Mouse (Mus musculus) adrenal gland, postnatal 10 days (tissue): ENCODE measurements around the gene Cacng2. TPM values are rescaled to one million over a fixed set of nuclear protein-coding genes. Genes with fewer than 3 reads are reported as not detected.
A peak's percentile ranks its signal among the peaks of the same experiment; 100 is the strongest.

ENCODE experiments used
- DNase-seq: peaks from one replicate; pipeline ENCODE4 v3.0.0; 2021; ENCODE audit warnings: mixed read lengths
- total RNA-seq, 2 experiments: library from RNA; stranded (reverse); gene quantifications; 2 replicates each; pipeline ENCODE4 v1.2.3; 2021

Gene Cacng2
- total RNA-seq, 2 experiments from 2014 or later, result 0.39 to 0.48 TPM

DNA sequence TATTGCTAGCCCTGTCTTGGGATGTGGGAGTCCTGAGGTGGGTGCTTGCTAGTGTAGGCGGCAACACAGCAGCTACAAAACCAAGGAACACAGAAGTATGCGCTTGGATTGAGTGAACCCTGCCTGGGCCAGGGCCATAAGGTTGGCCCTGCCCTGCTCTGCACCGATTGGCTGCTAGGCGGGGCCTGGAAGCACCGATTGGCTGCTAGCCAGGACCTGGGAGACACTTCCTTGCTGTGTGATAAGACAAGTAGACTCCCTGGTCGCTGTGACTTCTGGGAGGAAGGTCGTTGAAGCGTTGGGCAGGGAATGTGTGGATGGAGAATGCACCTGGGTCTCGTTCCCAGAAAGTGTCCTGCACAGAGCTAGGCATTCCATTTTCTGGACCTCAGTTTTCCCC lies 115.9 kb downstream of the Cacng2 start:
- peak; percentile 40 for DNase-seq

DNA sequence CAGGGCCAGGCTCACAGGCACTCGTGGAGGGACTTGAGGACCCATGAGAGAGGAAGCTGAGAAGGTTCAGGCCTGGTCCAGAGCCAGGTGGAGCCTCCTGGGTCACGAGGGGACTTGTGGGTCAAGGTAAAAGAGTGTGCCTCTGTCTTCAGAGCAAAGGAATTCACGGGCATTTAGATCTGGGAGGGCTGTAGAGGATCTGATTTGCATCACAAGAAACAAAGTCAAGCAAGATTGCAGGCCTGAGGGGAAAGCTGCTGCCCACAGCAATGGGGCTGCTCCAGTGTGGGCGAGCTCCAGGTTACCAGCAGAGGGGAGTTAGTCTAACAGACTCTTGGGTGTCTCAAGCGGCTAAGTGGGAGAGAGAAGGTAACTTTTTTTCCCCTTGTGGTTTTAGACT lies 118.4 kb downstream of the Cacng2 start:
- DNase-seq, result no peak

DNA sequence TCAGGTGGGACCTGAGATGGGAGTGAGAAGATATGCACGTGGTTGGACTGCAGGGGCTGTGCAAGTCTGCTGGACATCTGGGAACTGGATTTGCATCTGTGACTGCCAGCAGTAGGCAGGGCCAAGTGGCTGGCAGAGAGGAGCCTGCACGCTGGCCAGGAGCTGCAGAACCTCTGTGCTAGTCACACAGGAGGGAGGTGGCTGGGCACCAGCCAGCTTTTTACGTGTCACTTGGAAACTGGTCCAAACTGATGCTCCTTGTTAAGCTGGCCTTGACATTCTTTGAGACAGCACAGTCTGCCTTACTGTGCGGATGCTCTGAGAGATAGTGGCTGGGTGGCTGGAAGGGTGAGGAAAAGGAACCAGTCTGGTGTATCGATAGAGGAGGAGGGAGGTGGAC lies 131.3 kb downstream of the Cacng2 start:
- DNase-seq, result peak; percentile 88

DNA sequence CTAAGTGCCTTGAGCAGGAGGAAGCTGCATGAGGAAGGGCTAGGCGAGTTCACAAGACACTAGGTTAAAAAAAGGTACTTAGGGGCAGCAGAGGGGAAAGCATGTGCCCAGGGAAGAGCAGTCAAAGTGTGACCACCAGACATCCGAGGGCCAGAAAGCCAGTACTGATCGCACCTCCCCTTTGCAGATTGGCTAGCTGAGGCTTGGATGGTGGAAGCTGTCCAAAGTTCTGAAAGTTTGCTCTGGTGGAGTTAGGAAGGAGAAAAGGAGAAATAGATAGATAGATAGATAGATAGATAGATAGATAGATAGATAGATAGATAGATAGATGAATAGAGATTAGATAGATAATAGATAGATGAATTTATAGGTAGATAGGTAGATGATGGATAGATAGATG lies 136.4 kb downstream of the Cacng2 start:
- DNase-seq, result no peak

DNA sequence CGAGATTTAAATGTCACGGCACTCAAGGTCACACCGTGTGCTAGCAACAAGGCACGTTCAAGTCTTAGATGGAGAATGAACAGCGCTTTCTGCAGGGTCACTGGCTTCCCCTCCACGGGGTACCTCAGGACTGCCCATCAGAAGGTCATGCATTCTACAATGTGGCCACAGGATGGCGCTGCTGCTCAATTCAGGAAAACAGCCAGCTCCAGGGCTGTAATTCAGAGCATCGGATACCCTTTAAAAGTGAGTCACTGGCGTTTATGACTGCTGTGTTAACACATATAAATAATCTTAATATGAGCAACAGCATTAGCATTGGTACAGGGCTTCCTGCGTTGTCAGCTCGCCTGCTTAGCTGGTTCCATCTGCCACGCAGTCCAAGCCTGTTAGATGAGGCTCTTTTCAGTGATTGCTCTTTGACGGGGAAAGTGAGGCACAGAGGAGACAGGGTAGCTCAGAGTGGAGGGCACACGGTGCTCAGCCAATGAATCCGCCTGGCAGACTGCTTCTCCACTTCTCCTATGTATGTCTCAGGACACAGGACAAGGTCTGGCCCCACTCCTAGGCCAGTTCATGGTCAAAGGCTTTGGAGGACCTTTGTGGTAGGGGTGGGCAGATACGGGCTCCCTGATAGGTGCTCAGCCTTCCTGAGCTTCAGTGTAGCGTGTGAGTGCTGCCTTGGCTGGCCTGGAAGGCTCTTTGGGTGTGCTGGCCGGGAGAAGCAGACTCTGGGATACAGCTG lies 137.5 kb downstream of the Cacng2 start:
- DNase-seq, result peak; percentile 85

DNA sequence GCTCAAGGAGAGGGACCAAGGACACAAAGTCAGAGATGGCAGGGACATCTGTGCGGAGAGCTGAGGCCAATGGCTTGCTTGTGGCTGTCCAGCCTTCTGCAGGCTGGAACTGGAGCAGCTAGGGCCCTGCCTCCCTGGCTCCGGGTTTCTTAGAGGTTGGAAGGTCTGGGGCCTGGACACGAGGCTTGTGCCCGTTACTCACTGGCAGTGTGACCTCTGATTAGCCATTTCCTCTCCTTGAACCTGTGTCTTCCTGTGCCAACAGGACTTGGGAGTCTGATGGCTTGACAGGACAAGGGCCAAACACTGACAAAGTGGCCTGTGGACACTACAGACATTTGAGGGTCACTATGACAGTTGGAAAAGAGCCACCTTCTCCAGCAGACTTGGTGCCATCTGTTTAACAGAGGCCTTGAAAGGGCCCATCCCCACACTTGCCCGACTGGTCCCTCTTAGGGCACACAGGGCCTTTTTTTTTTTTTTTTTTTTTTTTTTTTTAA lies 138.6 kb downstream of the Cacng2 start:
- DNase-seq, result peak; percentile 76

DNA sequence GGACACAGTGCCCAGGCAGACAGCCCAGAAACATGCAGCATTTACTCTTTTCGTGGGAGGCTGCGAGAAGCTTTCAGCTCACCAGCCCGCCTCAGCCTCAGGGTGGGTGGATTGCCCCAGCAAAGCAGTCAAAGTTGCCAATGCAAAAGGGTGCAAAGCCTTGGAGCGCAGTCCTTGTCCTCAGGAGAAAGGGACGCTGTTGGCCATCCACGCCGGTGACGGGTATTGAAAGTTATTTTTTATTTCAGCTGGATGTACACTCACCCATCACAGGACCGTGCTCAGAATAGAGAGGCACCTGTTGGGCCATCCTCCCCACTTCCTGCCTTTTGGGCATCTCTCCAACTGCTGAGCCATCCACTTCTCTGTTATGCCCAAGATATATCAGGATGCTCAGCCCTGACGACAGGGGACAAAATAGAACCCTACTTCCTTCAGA lies 140.4 kb downstream of the Cacng2 start:
- no peak for DNase-seq

DNA sequence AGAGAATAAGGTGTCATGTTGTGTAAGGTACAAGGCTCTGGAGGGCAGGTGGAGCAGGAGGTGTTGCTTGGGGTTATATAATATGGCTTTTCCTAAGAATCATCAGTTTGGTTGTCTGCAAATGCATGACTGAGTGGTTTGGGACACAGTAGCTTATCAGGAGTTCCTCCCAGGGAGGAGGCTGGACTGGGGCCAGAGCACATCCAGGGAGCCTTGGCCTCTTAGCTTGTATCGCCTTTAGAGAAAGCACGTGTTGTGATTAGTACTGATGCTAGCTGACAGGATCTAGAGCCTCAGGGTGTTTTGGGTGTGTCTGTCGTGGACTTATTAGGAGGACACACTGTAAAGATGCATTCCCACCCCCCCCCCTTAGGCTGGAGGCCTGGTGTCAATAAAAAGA lies 142.2 kb downstream of the Cacng2 start:
- DNase-seq, result peak; percentile 74

DNA sequence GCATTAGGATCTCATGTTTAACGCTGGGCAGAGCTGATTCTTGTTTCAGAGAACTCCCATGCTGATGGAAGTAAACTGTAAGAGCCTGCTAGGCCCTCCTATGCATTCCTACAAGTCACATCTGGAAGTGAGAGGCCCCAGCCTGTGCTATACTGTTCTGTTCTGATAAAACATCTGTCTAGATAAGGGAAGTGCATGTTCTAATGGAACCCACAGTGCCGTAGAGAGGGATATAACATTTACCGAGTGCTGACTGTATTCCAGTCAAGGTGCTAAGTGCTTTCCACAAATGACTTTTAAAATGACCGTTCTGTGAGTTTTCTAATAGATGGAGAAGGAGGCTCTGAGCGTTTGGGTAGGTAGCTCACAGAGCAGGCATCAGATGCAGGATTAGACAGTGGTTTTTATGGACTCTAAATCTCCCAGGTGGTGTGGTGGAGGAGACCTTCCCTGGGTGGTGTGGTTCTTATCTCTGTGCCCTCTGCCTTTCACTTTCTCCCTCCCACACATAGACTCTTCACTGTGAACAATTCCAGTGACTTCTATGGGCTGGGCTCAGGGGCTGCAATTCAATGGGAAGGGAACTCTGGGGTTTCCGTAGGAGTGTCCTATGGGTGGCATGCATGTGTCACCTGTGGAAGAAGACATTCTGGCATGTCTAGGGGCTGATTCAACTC lies 145.5 kb downstream of the Cacng2 start:
- no peak for DNase-seq

DNA sequence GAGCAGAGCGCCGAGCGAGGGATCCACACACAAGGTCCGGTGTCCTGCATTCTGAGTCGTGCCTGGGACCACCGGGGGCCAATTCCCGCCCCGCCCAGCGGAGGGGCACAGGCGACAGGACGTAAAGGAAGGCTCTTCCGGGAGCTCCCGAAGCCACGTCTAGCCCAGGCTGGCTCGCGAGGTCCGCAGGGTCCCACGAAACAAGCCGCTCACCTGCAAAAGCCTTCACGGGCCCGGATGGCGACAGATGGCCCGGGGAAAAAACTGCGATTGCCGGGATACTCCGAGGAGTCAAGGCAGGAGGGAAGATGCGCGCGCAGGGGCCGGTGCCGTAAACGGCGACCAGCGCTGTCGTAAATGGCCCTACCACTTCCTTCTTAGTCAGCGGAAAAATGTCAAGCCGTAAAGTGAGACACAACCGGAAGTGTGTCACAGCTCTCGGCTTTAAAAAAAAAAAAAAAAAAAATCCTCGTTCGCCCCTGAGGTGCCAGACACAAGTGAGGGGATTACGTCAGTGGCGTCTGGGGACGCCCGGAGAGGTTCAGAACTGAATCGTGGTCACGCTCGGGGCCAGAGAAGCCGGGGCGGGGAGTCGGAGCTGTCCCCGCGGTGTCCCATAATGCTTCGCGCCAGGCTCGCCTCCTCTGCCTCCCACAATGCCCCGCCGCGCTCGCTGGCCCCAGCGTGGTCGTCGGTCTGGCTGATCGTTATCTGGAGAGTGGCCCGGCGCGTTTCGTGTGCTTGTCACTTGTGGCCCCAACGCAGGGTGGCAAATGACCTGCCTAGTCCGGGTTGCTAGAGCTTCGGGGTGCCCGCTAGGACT lies 149.1 kb downstream of the Cacng2 start, which contains the start of gene Eif3d:
Eif3d (minus strand) TSS at position 344 of the 823 bp plus-strand sequence.
- peak; percentile 98 for DNase-seq

DNA sequence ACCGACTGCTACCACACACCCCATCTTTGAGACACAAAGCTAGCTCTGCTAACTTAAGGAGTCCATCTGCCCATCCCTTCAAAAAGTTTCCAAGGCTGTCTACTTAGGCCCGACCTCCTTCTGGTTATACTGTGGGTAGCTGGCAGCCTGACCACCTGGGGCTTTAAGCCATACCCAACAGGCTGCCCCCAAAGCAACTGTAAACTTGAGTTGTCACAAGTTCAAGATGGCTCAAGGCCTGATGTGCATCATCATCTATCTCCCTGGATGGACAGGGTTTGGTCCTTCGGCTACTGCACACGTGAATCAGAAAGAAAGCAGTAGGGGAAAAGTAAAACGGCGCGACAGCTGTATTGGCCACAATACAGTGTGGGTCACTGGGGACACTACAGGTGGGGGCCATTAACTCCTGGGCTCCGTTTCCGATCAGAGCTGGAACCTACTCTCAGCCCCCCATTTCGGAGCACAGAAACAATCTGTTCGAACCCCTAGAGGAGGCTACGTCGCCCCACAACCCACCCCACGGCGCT lies 149.8 kb downstream of the Cacng2 start:
- DNase-seq, result no peak

DNA sequence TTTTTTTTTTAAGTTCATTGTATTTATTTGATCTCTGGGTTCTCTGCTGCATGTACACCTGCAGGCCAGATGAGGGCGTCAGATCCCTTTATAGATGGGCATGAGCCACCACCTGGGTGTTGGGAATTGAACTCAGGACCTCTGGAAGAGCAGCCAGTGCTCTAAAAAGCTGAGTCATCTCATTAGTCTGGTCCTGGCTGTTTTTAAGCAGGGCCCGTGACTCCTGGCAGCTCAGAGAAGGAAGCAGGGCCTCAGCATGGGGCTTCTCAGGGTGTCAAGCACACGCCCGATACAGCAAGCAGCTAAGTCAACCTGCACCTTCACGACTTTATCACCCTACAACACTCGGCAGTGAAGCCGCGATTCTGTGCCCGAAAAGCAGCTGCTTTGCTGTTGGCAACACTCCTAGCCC lies 154.7 kb downstream of the Cacng2 start:
- DNase-seq, result no peak

DNA sequence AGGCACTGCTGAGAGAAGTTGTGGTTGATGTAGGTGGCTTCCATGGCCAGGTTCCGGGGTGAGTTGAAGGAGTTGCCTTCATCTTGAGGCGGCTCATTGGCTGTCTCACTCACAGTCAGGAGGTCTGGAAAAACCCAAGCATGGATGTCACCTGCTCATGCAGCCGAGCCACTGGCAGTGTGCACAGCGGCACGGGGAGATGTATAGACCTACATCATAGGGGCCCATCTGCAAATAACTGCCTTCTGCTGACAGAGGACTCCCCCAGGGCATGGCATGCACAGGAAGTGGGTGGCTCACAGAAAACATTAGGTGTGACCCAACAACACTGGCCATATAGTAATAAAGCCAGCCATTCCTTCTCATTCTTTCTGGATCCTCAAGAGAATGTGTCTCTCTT lies 157.4 kb downstream of the Cacng2 start:
- no peak for DNase-seq

DNA sequence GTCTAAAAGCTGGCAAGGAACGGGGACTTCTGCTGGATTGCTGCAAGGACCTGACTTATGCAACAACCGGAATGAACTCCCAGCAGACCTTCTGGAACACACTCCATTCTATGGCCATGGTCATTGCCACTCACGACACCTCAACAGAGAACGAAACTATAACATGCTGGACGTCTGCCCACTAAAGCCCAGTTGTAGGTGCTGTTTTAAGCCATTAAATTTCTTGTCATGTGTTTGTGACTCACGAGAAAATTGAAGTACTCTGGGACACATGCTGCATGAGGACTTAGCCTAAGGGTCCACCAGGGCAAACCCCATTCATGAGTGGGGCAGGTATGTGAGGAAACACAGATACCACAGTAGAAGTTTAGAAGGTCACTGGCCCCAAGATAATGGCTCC lies 159.1 kb downstream of the Cacng2 start:
- peak; percentile 29 for DNase-seq

DNA sequence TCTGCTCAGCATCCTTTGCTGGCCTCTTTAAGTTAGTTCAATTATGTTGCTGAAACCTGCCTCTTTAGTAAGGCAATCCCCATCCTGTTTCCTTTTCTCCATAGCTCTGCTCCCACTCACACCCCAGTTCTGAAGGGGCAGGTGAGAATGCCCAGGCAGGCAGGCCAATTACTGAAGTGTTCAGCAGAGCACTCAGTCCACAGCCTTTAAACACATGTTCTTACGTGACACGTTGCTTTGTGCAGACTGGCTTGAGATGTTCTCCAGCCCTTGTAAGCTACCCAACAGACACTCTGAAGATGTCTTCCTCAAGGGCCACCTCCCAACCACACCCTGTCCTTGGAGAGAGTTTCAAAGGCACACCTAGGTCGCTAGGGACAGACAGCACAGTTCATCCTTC lies 161.8 kb downstream of the Cacng2 start:
- DNase-seq, result no peak

DNA sequence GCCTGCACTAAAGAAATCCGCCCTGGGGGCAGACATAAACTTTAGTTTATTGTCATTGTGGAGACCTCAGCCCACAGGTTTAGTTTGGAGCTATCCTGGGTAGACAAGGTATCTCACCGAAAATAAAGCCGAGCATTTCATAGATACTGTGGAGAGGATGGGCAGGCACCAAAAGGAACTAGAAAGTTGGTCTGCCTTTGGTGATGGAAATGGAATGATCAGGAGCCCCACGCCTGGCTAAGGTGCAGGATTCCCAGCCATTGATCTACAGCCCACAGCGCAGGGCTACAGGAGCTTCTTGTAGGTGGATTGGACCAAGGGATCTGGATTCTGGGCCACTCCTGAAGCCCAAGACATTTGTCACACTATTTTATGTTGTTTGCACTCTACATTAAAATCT lies 162.2 kb downstream of the Cacng2 start:
- no peak for DNase-seq

DNA sequence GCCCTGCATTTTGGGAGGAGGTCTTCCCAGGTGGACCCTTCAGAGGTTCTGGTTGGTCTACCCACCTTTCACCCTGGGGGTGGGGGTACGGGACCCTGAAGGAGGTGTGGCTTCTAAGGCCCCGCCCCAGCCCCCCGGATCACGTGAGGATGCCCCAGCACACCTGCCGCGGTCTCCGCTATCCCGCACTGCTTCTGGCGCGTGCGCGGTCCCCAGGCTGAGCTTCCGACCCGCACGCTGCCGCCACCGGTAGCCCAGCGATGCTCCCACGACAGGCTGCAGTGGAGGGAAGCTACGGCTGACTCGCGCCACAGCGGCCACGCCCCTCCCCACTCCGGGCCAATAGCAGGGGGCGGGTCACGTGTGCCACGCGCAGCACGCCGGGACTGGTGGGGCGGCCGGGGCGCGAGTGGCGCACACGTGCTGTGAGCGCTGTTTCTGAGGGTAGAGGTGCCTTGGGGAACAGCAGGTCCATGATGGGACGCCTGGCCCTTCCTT lies 163.4 kb downstream of the Cacng2 start, which contains the start of gene Foxred2:
Foxred2 (minus strand) TSS at position 319 of the 498 bp plus-strand sequence.
- peak; percentile 90 for DNase-seq

DNA sequence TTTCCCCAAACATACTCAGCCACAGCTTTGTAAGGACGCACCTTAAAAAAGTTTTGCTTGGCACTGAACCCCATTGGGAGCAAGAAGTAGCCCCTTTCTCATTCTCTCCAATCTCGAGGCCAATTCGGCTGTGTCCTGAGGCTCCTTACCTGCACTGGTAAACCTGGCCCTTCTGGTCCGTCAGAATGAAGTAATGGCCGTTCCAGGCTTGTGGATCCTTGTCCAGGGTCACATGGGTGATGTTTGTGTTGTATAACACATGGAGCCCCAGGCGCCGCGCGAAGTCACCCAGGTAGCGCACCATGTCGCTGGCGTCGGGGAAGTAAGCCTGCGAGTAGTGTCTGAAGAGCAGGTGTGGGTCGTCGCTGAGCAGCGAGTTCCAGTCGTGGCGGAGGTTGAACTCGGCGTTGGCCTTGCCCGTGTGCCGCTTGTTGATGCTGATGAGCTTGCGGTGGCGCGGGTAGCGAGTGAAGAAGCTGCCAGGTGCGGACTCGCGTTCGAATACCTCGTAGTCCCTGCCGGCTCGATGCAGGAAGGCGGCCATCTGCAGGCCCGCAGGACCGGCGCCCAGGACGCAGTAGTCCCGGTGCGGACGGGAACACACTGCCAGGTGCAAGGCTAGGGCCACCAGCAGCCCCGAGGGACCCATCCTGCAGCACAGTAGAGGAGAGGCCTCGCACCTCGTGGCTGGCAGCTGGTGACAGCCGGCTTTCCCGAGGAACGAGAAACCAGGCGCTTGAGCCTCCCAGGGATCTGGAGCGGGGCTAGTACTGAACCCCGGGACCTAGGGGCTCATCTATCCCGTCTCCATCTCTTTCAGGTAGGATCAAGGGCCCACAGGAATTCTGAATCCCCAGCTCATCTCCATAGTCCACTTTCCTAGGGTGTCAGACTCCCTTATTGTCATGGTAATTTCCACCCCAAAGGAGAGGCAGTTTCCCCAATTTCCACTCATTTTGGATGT lies 164.1 kb downstream of the Cacng2 start:
- DNase-seq, result peak; percentile 36

DNA sequence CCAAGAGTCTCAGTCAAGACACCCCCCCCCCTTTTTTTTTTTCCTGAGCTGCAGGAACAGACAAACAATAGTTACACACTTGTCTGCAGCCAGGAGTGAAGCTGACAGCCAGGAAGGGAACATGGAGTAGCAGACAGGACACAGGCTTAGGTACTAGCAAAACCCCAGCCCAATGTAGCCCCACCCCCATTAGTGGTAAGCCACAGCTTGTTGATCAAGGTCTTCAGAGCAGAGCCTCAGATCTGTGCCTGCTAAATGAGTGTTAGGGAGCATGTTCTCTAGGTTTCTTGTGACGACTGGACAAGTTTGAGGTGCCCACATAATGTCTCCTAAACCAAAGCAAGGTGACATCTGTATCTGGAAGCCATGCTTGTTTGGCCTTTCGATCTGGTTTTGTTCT lies 165.5 kb downstream of the Cacng2 start:
- DNase-seq, result no peak

DNA sequence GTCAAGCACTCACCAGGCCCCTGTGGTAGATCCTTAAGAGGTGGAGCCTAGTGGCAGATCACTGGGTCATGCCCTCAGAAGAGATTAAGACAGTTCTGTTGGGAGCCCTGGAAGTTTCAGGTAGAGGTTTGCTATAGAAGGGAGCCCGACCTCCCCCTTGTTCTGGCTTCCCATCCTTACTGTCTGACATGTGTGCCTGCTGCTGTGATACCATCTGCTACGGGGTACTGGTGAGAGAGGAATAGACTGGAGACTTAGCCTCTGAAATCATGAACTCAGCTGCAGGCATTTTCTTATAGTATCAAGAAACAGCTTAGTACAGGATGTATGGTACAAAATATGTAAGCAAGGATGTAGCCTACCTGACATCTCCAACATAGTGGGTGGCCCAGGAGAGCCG lies 166.9 kb downstream of the Cacng2 start:
- no peak for DNase-seq

DNA sequence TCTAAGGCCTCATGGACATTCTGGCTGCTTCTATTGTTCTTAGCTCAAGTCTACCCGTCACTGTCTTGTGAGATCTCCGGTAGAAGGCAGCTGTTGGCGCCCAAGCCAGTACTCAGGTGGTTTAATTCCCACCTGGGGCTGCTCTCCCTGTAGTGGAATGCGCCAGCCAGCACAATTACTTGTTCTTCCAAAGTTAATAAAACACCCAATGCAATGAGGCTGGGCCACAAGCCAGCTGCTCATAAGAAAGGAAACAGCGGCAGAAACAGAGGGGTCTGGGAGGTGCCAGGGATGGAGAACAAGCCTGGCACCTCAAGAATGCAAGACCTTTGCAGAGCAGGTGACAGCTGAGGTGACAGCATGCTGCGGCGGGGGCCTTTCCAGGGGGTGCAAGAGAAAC lies 170.8 kb downstream of the Cacng2 start:
- no peak for DNase-seq
